ENCODE assay signal across 26 mouse cellular contexts in the genomic region with DNA sequence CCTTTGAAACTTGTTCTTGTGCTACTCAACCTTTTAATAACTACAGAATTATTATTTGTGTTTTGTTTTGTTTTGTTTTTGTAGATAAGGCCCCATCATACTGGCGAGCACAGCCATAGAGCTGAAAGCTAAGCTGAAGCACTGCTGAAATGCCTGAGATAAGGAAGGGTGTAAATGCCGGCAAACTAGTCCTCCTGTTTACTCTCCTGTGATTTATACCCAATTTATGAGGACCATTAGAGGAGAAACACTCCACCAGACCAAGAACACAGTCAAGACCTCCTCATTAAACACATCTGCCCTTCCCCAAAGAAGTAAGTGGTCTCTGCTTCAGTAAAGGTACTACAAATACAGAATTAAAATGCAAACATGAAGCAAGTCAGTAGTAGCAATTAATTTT.
DNase-seq lines count a peak whose midpoint lies in the region; ATAC-seq and TF ChIP-seq lines count a peak whose summit lies in the region.
"Had no signal": no experiment of that assay in that cellular context is flagged by ENCODE, and none has a peak within 500 bp of the region (broad histone marks: within the 10 kb centered on the region; RNA-seq: fewer than 3 reads in every experiment).

No protein-coding gene starts in this region.

- H3K27ac ChIP-seq in gastrocnemius, adult 2 months, result 0 out of 2 replicates have a peak overlapping the region, but pooled peaks have one; percentile 24
- peak overlapping the region; percentile 67 for H3K27ac ChIP-seq in heart, embryonic 13.5 days (replicated peaks)
- peak overlapping the region; percentile 91 for H3K27ac ChIP-seq in heart, postnatal 0 days (ENCODE audit: low read depth)
- no peak overlapping the region for H3K27ac ChIP-seq in kidney, embryonic 16.5 days (ENCODE audit: low read length)
- H3K27ac ChIP-seq: embryonic facial prominence, embryonic 10.5 days; embryonic facial prominence, embryonic 13.5 days; forebrain, embryonic 12.5 days; forebrain, embryonic 15.5 days; heart, embryonic 10.5 days; hindbrain, embryonic 12.5 days; hindbrain, embryonic 15.5 days had no signal

- no peak overlapping the region for H3K4me2 ChIP-seq in heart, embryonic 13.5 days
- no peak overlapping the region for H3K4me2 ChIP-seq in heart, postnatal 0 days (ENCODE audit: low read depth, low read length)
- no peak overlapping the region for H3K4me2 ChIP-seq in kidney, embryonic 16.5 days (replicated peaks; ENCODE audit: low read depth, low read length)
- H3K4me2 ChIP-seq: embryonic facial prominence, embryonic 13.5 days; forebrain, embryonic 12.5 days; forebrain, embryonic 15.5 days; hindbrain, embryonic 12.5 days; hindbrain, embryonic 15.5 days had no signal

- no peak for ATAC-seq in heart, embryonic 13.5 days (ENCODE audit: extremely low read depth, insufficient number of reproducible peaks, low FRiP score, low TSS enrichment)
- ATAC-seq in heart, postnatal 0 days (ENCODE audit: insufficient read depth, low read depth), result no peak
- 0 out of 2 replicates have a peak, but pooled peaks have one; percentile 19 for ATAC-seq in kidney, embryonic 16.5 days (ENCODE audit: low FRiP score, low TSS enrichment)
- ATAC-seq: activated CD4-positive, CD25-positive, alpha-beta regulatory T cell, adult 4 months; forebrain, embryonic 15.5 days; intestine, postnatal 0 days had no signal

- TF ChIP-seq EP300 in heart, postnatal 0 days (IDR thresholded peaks at IDR 0.05; ENCODE audit: low read depth), result no peak

- DNase-seq in gastrocnemius, adult 2 months, result no peak
- no peak for DNase-seq in gastrocnemius, adult 8-10 months (ENCODE audit: low spot score in 2 of 2)
- no peak for DNase-seq in heart, postnatal 25 days (ENCODE audit: low spot score)
- no peak for DNase-seq in heart, postnatal 0 days (ENCODE audit: low spot score)
- DNase-seq in heart, postnatal 14 days, result no peak
- DNase-seq in kidney, adult 11 months, result no peak
- DNase-seq: adrenal gland, adult 8-10 months; adrenal gland, postnatal 25 days; cerebellum, adult 11-12 months; cerebellum, adult 8-10 months; cerebellum, postnatal 10 days; cerebellum, postnatal 36 days; embryo, embryonic 11 days; gastrocnemius, postnatal 14 days had no signal

- 8% methylated on average over 2 of the region's 2 CpGs for WGBS in heart, embryonic 13.5 days
- WGBS in heart, postnatal 0 days, result 14% methylated on average over 2 of the region's 2 CpGs
- 19% methylated on average over 2 of the region's 2 CpGs for WGBS in kidney, embryonic 16.5 days

- intact Hi-C loops in gastrocnemius, adult 2 months (cut with DNase I), result no loop called here
- intact Hi-C loops in heart, postnatal 25 days (cut with DNase I), result no loop called here
- intact Hi-C loops in heart, postnatal 14 days (cut with DNase I), result no loop called here

- TF ChIP-seq CTCF in gastrocnemius, adult 2 months (IDR thresholded peaks at IDR 0.05), result no peak
- no peak for TF ChIP-seq CTCF in heart, postnatal 0 days (IDR thresholded peaks at IDR 0.05; ENCODE audit: low read depth)

- peaks cover 51% of the 10 kb centered on the region for H3K36me3 ChIP-seq in heart, embryonic 13.5 days
- H3K36me3 ChIP-seq in heart, postnatal 0 days (replicated peaks; ENCODE audit: control insufficient read depth, insufficient read depth, low read length), result peaks cover 40% of the 10 kb centered on the region
- no peaks in the 10 kb centered on the region for H3K36me3 ChIP-seq in kidney, embryonic 16.5 days (ENCODE audit: insufficient read depth, low read length)
- H3K36me3 ChIP-seq: forebrain, embryonic 15.5 days; hindbrain, embryonic 15.5 days had no signal

- no peaks in the 10 kb centered on the region for H3K27me3 ChIP-seq in heart, embryonic 13.5 days (replicated peaks)
- no peaks in the 10 kb centered on the region for H3K27me3 ChIP-seq in heart, postnatal 0 days (ENCODE audit: control insufficient read depth, insufficient read depth, low read length)
- H3K27me3 ChIP-seq in kidney, embryonic 16.5 days (ENCODE audit: insufficient read depth, low read length), result no peaks in the 10 kb centered on the region
- H3K27me3 ChIP-seq: embryonic facial prominence, embryonic 13.5 days; forebrain, embryonic 12.5 days; forebrain, embryonic 15.5 days; hindbrain, embryonic 12.5 days; hindbrain, embryonic 15.5 days had no signal

- no peak overlapping the region for H3K4me3 ChIP-seq in gastrocnemius, adult 2 months
- no peak overlapping the region for H3K4me3 ChIP-seq in heart, embryonic 13.5 days
- no peak overlapping the region for H3K4me3 ChIP-seq in heart, postnatal 0 days (ENCODE audit: low read depth, low read length)
- no peak overlapping the region for H3K4me3 ChIP-seq in kidney, embryonic 16.5 days (ENCODE audit: low read length)
- H3K4me3 ChIP-seq: embryonic facial prominence, embryonic 10.5 days; embryonic facial prominence, embryonic 13.5 days; erythroblast, embryonic 14.5 days; forebrain, embryonic 12.5 days; forebrain, embryonic 15.5 days; heart, embryonic 10.5 days; hindbrain, embryonic 12.5 days; hindbrain, embryonic 15.5 days had no signal

- no peak overlapping the region for H3K9ac ChIP-seq in heart, embryonic 13.5 days
- no peak overlapping the region for H3K9ac ChIP-seq in heart, postnatal 0 days (replicated peaks; ENCODE audit: low read depth, low read length)
- no peak overlapping the region for H3K9ac ChIP-seq in kidney, embryonic 16.5 days (replicated peaks; ENCODE audit: low read length)
- H3K9ac ChIP-seq: embryonic facial prominence, embryonic 13.5 days; forebrain, embryonic 12.5 days; forebrain, embryonic 15.5 days; hindbrain, embryonic 12.5 days; hindbrain, embryonic 15.5 days had no signal

- no peaks in the 10 kb centered on the region for H3K9me3 ChIP-seq in heart, embryonic 13.5 days
- no peaks in the 10 kb centered on the region for H3K9me3 ChIP-seq in heart, postnatal 0 days (replicated peaks; ENCODE audit: control insufficient read depth, low read length)
- H3K9me3 ChIP-seq in kidney, embryonic 16.5 days (ENCODE audit: low read length), result no peaks in the 10 kb centered on the region
- H3K9me3 ChIP-seq: embryonic facial prominence, embryonic 10.5 days; embryonic facial prominence, embryonic 13.5 days; forebrain, embryonic 12.5 days; forebrain, embryonic 15.5 days; heart, embryonic 10.5 days; hindbrain, embryonic 12.5 days; hindbrain, embryonic 15.5 days had no signal

- peaks cover 58% of the 10 kb centered on the region for H3K4me1 ChIP-seq in heart, embryonic 13.5 days
- peaks cover 35% of the 10 kb centered on the region for H3K4me1 ChIP-seq in heart, postnatal 0 days (ENCODE audit: control insufficient read depth, insufficient read depth)
- peaks cover 6% of the 10 kb centered on the region; the same call in 1 of the 2 replicates for H3K4me1 ChIP-seq in kidney, embryonic 16.5 days (ENCODE audit: insufficient read depth, low read length)
- H3K4me1 ChIP-seq: embryonic facial prominence, embryonic 10.5 days; embryonic facial prominence, embryonic 13.5 days; forebrain, embryonic 12.5 days; forebrain, embryonic 15.5 days; hindbrain, embryonic 12.5 days; hindbrain, embryonic 15.5 days had no signal
